Mouse (Mus musculus) lung, embryonic 14.5 days (tissue): Measurements from ENCODE around the gene Cdh13. TPM values are rescaled to one million over a fixed set of nuclear protein-coding genes. Genes with fewer than 3 reads are reported as not detected.

Source experiments
- ATAC-seq: fragments of 200-750 bp; cut with Nextera tagmentation; 2 replicates; pipeline ENCODE4 v1.8.0; 2017; ENCODE audit warnings: mild to moderate bottlenecking, moderate TSS enrichment, moderate library complexity; ENCODE audit not compliant: insufficient read depth
- DNase-seq: peaks from one replicate; pipeline ENCODE4 v3.0.0-alpha.2; 2015
- H3K27ac ChIP-seq: fragments of 300-500 bp; sonication (generic); 2 replicates; pipeline ENCODE4 v1.5.1; 2014; ENCODE audit warnings: low read depth, mild to moderate bottlenecking, moderate library complexity
- H3K27me3 ChIP-seq: fragments of 300-500 bp; sonication (generic); 2 replicates; pipeline ENCODE4 v1.6.1; 2014; ENCODE audit warnings: low read length, control low read depth; ENCODE audit not compliant: insufficient read depth
- H3K36me3 ChIP-seq: fragments of 300-500 bp; sonication (generic); 2 replicates; pipeline ENCODE4 v1.6.1; 2014; ENCODE audit warnings: control low read depth; ENCODE audit not compliant: insufficient read depth
- H3K4me1 ChIP-seq: fragments of 300-500 bp; sonication (generic); 2 replicates; pipeline ENCODE4 v1.6.1; 2014; ENCODE audit warnings: antibody characterized with exemption, control low read depth; ENCODE audit not compliant: insufficient read depth
- H3K4me2 ChIP-seq: fragments of 300-500 bp; sonication (generic); 2 replicates; pipeline ENCODE4 v1.6.1; 2014; ENCODE audit warnings: mild to moderate bottlenecking
- H3K4me3 ChIP-seq: fragments of 300-500 bp; sonication (generic); 2 replicates; pipeline ENCODE4 v1.5.1; 2014; ENCODE audit warnings: low read depth, low read length
- H3K9ac ChIP-seq: fragments of 300-500 bp; sonication (generic); 2 replicates; pipeline ENCODE4 v1.6.1; 2014
- H3K9me3 ChIP-seq: fragments of 300-500 bp; sonication (generic); 2 replicates; pipeline ENCODE4 v1.6.1; 2016; ENCODE audit warnings: low read depth, low read length, control low read depth
- CTCF ChIP-seq: IDR thresholded peaks from 2 replicates; pipeline ENCODE4 v1.5.1; 2016; ENCODE audit warnings: antibody characterized with exemption, low read depth
- WGBS: fragments of 180-500 bp; shearing (Covaris S2); extraction: QIAGEN DNeasy Blood & Tissue Kit; methylation state at CpG from one replicate; pipeline ENCODE4 v1.1.7; 2014; 5-methylcytosine and 5-hydroxymethylcytosine counted together
- polyA plus RNA-seq: library from polyadenylated mRNA; unstranded; fragments of >200 nt; fragmentation: Nextera tagmentation; extraction: Ambion mirVana; gene quantifications from 2 replicates; pipeline ENCODE4 v1.2.1, GENCODE M21; 2014

Cdh13 gene
- polyA plus RNA-seq, 1 experiment from 2014 or later, result 1.2 TPM

DNA sequence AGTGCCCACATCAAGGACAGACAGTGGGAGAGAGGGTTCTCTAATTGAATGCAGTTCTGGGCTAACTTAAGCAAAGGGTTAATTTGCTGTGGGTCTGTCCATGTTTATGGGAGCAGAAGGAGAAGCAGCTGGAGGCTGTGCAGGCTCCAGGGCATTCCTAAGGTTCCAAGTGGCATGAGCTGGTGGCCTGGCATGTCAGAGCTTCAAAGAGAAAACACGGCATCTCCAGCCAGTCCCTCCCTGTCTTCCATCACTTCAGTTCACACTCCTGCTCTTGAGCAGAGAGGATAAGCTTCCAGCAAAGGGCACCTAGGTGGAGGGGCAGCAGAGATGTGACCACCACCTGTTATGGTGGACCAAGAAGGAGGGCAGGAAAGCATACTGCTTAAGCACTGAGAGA lies 962.1 kb downstream of the Cdh13 start:
- DNase-seq (no peak), ATAC-seq (no peak)
- H3K9me3 ChIP-seq, result no peaks in the 10 kb centered on the region
- no peaks in the 10 kb centered on the region for H3K27me3 ChIP-seq
- no peak overlapping the region for H3K4me2 ChIP-seq
- 46% methylated on average over 1 of the region's 1 CpGs for WGBS
- no peak overlapping the region for H3K9ac ChIP-seq
- H3K27ac ChIP-seq, result no peak overlapping the region
- no peaks in the 10 kb centered on the region for H3K36me3 ChIP-seq
- H3K4me3 ChIP-seq, result no peak overlapping the region
- no peak for TF ChIP-seq CTCF
- no peaks in the 10 kb centered on the region for H3K4me1 ChIP-seq

DNA sequence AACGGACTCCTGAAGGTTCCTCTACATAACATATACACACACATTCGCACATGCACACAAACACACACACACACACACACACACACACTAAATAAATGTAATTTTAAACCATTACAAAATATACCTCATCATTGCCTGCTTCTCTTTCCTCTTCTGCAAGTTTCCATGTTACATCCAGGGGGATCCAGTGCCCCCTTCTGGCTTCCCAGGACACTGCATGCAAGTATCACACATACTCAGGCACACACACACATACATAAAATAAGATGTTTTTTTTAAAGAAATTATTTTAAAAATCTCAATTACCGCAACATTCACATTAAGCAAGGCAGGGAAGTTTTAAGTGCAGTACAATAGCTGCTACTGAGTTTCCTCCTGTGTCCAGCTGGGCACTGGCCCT lies 970.8 kb downstream of the Cdh13 start:
- Histone ChIP-seq H3K9me3 (no peaks in the 10 kb centered on the region), H3K4me2 (no peak overlapping the region)
- no peak for ATAC-seq

GRCm38 (mm10) chr8:119258642-119259041 lies 975.1 kb downstream of the Cdh13 start:
- H3K27me3 ChIP-seq, result no peaks in the 10 kb centered on the region
- peak; percentile 82 for DNase-seq
- H3K9ac ChIP-seq, result no peak overlapping the region
- H3K9me3 ChIP-seq, result no peaks in the 10 kb centered on the region
- no peak overlapping the region for H3K27ac ChIP-seq
- ATAC-seq, result peak; percentile 54; the same call in 1 of the 2 replicates
- WGBS, result 31% methylated on average over 11 of the region's 11 CpGs
- TF ChIP-seq CTCF, result no peak
- no peaks in the 10 kb centered on the region for H3K4me1 ChIP-seq
- no peak overlapping the region for H3K4me3 ChIP-seq
- no peaks in the 10 kb centered on the region for H3K36me3 ChIP-seq
- no peak overlapping the region for H3K4me2 ChIP-seq

More for the DNA sequence above, 970.8 kb downstream of the Cdh13 start:
- H3K27ac ChIP-seq, result no peak overlapping the region
- H3K36me3 ChIP-seq, result no peaks in the 10 kb centered on the region
- 91% methylated on average over 3 of the region's 3 CpGs for WGBS
- H3K27me3 ChIP-seq, result no peaks in the 10 kb centered on the region
- no peak; the same call in 1 of the 2 replicates for TF ChIP-seq CTCF
- H3K9ac ChIP-seq, result no peak overlapping the region
- DNase-seq, result no peak
- no peak overlapping the region for H3K4me3 ChIP-seq
- H3K4me1 ChIP-seq, result no peaks in the 10 kb centered on the region

DNA sequence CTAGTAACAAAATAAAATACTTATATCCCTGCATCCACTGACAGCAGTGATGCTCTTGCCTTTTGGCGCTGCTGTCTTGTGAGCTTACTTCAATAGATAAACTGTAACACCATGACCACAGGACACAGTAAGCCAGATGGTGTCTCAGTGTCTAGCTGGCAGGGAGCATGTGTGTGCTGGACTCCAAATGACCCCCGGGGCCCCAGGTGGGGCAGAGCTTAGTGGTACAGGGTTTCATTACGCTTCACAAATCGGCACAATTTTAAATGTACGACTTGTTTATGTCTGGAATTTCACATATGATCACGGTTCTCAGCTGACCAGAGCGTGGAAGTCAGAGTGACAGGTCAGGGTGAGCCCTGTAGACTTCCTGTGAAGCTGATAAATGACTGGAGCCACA lies 980.2 kb downstream of the Cdh13 start:
- Histone ChIP-seq H3K9ac (no peak overlapping the region), H3K4me1 (no peaks in the 10 kb centered on the region), H3K27me3 (no peaks in the 10 kb centered on the region), H3K4me3 (no peak overlapping the region), H3K4me2 (no peak overlapping the region), H3K9me3 (no peaks in the 10 kb centered on the region), H3K36me3 (no peaks in the 10 kb centered on the region), H3K27ac (no peak overlapping the region)
- 57% methylated on average over 7 of the region's 7 CpGs for WGBS
- no peak for TF ChIP-seq CTCF
- no peak for DNase-seq
- ATAC-seq, result no peak

- H3K9me3 ChIP-seq, result no peaks in the 10 kb centered on the region
- no peak overlapping the region for H3K4me2 ChIP-seq
- DNase-seq, result no peak
- no peak overlapping the region for H3K27ac ChIP-seq
- H3K4me1 ChIP-seq, result no peaks in the 10 kb centered on the region
- WGBS, result 87% methylated on average over 4 of the region's 4 CpGs
- H3K9ac ChIP-seq, result no peak overlapping the region
- no peak for TF ChIP-seq CTCF
- no peaks in the 10 kb centered on the region for H3K27me3 ChIP-seq
- no peak overlapping the region for H3K4me3 ChIP-seq
- ATAC-seq, result no peak
- no peaks in the 10 kb centered on the region for H3K36me3 ChIP-seq
Measured at GRCm38 (mm10) chr8:119266304-119266703, 982.8 kb downstream of the Cdh13 start.

- WGBS, result 52% methylated on average over 3 of the region's 3 CpGs
- Histone ChIP-seq H3K4me3 (no peak overlapping the region), H3K27ac (no peak overlapping the region), H3K27me3 (no peaks in the 10 kb centered on the region), H3K36me3 (no peaks in the 10 kb centered on the region), H3K9me3 (no peaks in the 10 kb centered on the region), H3K9ac (no peak overlapping the region), H3K4me1 (no peaks in the 10 kb centered on the region), H3K4me2 (no peak overlapping the region)
- DNase-seq (no peak), ATAC-seq (no peak)
- no peak for TF ChIP-seq CTCF
Measured at GRCm38 (mm10) chr8:119269576-119269975, 986.0 kb downstream of the Cdh13 start.

GRCm38 (mm10) chr8:119270371-119270770 lies 986.8 kb downstream of the Cdh13 start:
- no peaks in the 10 kb centered on the region for H3K27me3 ChIP-seq
- no peak overlapping the region for H3K4me2 ChIP-seq
- no peak for DNase-seq
- no peak overlapping the region for H3K9ac ChIP-seq
- no peaks in the 10 kb centered on the region for H3K9me3 ChIP-seq
- no peaks in the 10 kb centered on the region for H3K4me1 ChIP-seq
- H3K4me3 ChIP-seq, result no peak overlapping the region
- WGBS, result 83% methylated on average over 9 of the region's 9 CpGs
- H3K27ac ChIP-seq, result no peak overlapping the region
- no peak for ATAC-seq
- H3K36me3 ChIP-seq, result no peaks in the 10 kb centered on the region
- TF ChIP-seq CTCF, result no peak

DNA sequence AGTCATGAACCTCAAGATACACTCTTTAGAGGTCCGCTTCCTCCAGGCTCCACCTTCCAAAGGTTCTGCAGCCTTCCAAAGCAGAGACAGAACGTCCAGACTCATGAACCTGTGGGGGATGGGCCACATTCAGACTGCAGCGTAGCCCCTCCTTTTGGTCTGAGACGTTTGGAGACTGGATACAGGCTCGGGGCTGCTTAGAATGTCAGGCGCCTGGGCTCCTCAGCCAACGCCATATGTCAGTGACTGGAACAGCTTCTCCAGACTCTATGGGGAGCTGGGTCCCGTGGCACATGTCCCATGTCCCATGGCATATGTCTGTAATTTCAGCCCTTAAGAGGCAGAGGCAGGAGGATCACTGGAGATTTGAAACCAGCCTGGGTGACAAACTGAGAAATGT lies 989.4 kb downstream of the Cdh13 start:
- Histone ChIP-seq H3K4me1 (0 out of 2 replicates have a peak, but pooled peaks cover 4% of the 10 kb centered on the region), H3K4me3 (no peak overlapping the region), H3K36me3 (no peaks in the 10 kb centered on the region), H3K27ac (no peak overlapping the region), H3K27me3 (no peaks in the 10 kb centered on the region), H3K9ac (no peak overlapping the region), H3K9me3 (no peaks in the 10 kb centered on the region), H3K4me2 (no peak overlapping the region)
- DNase-seq, result peak; percentile 3
- no peak for ATAC-seq
- WGBS, result 54% methylated on average over 8 of the region's 8 CpGs
- no peak for TF ChIP-seq CTCF
